Mouse (Mus musculus) right cerebral cortex, postnatal 25 days (tissue): ENCODE data around the gene Kcnh5.

Experiments used
- DNase-seq: peaks from one replicate; pipeline ENCODE4 v3.0.0; 2022

Gene Kcnh5

DNA sequence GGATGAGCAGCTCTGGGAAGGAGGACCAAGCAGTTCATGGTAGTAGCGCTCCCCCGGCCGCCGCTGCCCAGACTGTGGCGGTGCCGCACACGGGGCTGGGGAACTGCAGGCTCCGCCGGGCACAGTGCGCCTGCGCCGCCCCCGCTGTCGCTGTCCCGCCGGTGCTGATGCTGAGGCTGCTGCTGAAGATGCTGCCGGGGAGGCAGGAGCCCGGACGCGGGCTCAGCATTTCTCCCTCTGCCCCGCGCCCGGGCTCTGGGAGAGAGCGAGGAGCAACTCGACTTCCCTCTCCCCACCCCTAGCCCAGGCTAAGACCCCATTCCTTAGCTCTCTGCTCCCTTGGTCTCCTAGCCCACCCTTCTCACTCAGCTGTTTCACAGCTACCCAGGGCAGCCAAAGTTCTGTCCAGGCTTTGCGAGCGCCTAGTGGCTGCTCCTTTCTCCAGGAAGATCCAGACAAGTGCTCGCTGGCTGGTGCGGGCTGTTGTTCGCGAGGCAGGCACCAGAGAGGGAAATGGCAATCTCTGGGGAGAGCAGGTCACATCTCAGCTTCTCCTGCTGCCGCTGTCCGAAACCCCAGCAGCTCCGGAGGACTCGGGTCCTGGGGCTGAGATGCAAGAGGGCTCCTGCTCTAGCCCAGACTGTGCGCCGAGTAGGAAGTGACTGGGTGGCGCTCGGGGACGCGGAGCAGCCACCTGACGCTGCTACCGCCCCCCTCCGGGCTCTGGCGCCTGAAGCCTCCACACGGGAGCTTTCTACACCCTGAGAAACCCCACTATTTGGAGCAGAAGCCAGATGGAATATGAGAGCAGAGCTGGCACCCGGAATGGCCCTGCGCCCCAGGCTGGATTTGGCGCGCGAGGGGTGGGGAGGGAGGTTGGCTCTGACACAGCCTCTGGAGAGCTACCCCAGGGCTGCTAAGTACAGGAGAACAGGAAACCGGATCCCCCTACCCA lies at the start of gene Kcnh5:
Kcnh5 (minus strand) TSS at position 642 of the 955 bp plus-strand sequence.
- peak; percentile 75 for DNase-seq

DNA sequence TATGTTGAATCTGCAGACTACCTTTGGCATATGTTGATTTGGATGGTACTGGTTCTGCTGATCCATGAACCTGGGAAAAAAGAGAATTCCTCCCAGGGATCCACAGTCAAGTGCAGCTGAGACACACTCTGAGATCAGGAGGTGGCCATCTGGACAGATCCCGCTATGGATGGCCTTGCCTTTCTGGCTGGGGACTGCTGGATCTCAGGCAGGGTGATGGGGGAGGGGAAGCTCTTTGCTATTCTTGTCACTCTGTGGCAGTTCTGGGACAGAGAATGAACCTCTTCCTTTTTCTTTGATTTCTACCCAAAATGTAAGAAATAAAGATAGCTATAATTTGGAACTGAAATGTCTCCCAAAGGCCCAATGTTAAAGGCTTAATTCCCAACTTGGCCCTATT lies 46.8 kb upstream of the Kcnh5 start:
- DNase-seq: no peak

DNA sequence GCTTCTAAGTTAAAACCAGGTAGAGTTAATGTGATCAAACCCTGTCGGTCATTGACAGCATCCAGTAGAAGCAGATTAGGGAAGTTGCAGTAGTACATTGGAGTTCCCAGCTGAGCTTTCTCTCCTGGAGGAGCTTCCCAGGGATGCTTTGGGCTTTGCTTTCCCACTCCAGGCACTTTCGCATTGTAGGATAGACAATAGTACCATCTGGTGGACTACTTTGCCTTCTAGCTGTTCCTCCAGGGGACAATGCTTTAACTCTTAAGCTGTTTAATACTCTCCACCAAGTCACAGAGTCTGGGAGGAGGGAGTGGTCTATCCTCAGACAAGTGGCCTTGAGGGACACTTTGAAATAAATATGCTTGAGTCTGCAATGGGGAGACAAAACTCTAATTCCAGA lies 12.3 kb upstream of the Kcnh5 start:
- DNase-seq: no peak

DNA sequence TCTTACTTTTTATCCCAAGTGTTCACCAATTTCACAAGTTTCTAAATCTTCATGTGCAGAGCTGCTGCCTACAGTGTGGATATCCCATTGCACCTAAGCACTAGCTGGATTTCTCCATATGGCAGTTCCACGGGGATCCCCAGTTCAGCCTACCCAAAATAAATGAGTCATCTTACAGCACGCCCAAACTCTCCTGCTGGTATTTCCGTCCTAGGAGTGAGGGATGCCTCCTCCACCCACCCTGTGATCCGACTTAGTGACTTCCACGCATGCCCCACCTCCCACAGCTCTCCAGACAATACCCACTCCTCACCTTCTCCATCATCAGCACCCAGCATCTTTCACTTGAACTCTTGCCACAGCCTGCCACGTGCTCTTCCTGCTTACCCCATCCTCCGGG lies 5.5 kb upstream of the Kcnh5 start:
- peak; percentile 68 for DNase-seq

DNA sequence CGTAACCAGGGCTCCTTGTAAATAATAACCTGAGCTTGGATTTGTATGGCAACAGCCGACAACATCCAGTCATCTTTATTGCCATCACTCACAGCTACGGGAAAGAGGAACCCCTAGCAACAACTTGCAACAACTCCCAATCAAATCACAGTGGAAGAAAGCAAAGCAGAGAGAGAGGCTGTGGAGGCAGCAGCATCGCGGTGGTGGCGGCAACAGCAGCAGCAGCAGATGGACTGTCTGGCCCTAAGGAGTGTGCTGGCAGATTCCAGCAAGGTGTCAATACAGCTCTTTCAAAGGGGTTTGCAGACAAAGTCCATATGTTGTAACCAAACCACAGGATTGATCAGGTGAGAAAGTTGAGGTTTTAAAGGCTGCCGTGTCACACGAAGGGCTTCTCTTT lies 2.4 kb upstream of the Kcnh5 start:
- DNase-seq: peak; percentile 30

DNA sequence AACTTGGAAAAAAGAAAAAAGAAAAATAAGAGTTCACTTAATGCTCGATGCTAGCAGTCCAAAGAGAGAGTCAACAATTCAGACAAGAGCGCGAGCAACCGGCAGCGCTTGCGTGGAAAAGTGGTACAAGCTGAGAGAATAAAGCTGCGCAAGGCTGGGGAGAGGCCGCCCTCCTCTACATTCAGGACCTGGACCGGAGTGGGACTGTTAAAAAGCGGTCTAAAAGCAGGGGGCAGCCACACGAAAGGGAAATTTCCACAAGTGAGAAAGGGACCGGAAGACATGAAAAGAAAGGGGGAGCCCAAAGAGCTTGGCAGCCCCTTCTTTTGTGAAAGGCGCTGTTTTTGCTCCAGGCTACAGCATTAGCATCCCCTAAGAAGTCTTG lies 506 bp upstream of the Kcnh5 start:
- DNase-seq: peak; percentile 14

DNA sequence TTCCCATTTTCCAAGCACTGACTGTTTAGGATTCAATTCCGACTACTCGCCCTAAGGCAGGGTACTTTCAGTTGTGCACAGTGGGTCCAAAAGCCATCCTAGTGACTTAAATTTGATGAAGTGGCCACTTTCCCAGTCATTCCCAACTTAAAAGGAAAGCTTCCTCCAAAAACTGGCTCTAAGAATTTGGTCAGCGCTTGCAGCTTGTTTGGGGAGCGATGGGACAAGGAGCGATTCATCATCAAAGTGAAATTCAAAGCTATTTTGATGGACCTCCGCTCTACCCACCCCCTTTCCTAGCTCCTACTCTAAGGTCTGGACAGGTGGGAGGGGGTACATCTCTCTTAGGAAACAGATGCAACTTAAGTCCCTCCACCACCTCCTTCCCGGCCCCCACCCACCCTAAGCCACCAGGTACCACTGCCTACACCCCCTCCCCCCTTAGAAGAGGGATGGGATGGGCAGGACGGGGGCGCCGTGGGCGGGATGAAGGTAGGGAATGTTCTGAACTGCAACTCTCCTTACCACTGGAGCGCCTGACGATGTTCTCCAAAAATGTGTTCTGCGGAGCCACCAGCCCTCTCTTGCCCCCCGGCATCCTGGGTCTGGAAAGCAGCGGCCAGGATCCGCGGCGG lies 1.1 kb downstream of the Kcnh5 start:
- DNase-seq: no peak

DNA sequence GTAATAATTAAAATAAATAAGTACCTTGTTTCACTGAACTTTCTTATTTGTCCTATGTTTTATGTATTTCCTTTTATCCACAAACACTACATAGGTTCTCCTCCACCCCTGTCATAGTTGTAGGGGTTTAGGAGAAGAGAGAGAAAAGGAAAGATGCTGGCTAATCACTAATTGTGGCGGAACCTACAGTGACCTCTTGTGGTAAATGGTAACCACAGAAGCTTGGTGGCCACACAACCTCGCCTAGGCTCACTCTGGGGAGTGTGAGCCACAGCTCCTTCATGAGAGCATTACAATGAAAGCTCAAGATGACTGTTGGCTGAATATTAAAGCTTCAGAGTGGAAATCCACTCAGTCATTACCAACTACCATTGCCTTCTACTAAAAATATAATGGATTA lies 6.2 kb downstream of the Kcnh5 start:
- no peak for DNase-seq

DNA sequence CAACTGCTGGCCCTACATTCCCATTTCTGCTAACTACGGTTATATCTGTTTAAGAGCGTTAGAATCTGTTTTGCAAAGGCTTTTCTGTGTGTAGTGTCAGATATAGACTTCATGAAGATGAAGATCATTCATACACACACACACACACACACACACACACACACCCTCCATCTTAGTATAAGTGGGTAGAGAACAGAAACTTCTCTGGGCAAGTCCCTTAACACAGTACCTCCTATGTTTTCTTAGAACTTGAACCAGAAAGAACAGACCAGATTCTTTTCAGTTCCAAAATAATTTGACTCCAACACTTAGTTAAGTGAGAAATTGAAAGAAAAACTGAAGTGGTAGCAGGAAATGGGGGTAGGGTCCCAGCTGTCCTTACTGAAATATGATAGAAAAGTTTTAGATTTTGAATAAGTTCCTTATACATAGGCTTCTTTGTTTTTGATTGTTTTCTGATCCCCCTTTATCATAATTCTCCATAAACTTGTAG lies 24.0 kb downstream of the Kcnh5 start:
- DNase-seq: no peak

DNA sequence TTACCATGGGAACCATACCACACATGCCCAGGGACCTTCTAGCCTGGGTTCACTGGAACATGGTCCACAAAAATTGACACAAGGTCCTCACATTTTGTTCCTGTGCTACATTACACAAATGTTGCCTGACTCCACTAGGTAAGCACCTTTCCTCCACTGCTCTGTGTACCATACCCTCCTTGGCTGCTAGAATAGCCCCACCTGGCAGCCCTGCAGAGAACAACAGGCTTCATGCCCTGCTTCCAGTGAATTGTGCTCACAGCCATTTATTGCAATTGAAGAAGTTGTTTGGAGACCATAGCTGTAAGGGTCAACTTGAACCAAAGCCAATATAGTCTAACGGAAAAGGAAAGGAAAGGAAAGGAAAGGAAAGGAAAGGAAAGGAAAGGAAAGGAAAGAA lies 37.3 kb downstream of the Kcnh5 start:
- no peak for DNase-seq

DNA sequence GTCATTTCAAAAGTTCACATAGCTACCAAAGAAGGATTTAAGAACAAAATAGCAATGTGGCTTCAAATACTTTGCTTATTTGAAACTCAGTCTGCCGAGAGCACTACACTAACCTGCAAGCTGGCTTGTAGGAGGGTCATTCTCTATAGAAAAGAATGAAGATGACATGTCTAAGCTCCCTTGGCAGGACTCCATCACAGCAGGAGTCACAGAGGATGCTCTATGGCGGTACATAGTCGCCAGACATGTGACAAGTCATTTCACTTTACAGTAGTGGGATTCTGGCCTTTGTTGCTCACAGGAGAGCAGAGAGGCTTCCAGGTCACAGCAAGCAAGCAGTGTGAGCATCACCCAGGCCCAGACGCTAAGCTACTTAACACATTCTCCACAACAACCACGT lies 85.2 kb downstream of the Kcnh5 start:
- no peak for DNase-seq

DNA sequence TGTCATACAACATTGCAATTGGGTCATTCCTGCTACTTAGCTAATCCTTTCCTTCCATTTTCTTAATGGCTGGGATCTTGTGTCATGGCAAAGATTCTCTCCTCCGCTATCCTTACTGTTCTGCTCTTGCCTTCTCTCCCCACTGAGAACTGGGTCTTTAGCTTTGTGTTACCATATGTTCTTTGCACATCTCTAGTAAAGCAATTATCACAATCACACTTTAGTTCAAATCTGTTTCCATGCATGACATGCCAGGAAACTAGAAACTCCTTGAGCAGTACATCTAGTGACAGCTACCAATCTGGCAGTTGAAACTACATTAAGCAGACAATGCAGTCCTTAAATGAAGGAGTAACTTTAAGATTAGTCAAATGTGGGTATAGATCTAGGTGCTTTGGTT lies 86.2 kb downstream of the Kcnh5 start:
- DNase-seq: no peak

DNA sequence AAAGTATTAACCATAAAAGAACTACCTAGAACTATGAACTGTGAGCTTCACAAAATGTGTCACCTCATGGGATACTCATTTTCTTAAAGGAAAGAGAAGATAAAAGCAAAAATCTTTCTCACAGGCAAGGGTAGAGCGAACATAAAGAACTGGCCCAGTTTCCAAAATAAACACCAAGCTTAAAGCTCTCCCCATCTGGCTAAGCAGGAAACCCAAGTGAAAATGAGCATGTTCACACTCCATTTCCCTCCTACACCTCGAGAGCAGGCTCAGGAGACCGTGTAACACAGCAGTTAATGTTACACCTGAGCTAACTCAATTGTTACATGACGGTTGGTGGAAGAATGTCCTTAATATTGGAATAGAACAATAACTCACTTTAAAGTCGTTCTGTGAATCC lies 100.0 kb downstream of the Kcnh5 start:
- DNase-seq: no peak

DNA sequence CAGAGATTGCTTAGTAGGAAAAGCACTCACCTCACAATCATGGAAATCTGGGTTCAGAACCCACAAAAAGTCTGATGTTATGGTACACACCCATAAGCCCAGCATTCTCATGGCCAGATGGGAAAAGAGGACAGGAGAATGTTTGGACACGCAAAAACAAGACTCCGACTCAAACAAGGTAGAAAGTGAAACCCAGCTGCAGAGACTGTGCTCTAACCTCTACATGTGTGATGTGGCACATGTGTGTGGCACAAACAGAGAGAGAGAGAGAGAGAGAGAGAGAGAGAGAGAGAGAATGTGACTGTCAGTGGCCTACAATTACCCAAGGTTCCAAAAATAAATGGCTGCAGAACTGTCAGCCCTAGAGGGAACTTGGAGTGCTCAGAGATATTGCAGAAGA lies 106.1 kb downstream of the Kcnh5 start:
- no peak for DNase-seq

DNA sequence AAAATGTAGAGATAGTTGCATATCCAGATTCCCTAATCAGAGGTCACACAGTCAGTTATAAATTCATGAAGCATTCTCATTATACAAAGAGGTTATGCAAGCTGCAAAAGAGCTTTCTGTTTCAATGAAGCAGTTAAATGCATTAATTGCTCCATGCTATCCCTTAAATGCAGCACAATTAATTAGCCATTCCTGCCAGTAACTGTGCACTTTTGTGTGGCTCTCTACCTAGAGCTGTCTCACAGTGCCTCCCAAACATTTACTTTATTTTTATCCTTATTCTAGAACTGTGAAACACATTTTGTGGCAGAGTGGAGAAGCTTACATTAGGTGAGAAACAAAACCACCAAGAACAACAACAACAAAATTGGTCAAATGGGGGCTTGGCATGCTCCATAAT lies 114.6 kb downstream of the Kcnh5 start:
- DNase-seq: no peak

DNA sequence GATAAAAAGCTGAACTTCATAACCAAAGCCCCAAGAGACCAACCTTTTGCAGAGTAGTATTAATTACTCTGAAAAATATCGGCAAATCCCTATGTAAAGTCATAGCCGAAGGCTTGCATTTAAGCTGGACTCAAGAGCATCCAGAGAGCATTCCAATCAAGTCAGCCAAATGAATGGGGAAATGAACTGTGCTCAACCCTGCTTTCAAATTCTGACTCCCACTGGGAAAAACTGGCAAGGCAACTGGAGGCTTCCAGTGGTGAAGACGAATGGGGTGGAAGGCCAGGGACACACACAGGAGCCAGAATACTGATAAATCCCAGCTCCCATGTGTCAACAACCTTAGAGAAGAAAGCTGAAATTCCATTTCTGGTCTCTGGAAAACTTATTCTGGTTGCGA lies 115.4 kb downstream of the Kcnh5 start:
- no peak for DNase-seq

DNA sequence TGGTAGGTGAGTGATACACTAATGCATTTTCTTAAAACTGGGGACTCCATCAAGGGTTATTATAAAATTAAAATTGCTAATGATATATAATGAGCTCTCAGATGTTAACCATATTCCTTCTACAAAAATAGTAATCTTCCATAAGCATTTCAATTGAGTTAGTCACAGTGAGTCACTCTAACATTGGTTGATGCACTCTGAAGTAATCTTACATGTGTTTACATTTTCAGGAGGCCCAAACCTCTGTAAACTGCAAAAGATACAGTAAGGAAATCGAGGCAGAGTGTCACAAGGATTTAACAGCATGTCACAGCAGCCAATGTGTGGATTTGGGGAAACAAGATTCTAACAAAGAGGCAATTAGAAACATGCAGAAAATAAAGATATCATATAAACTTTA lies 123.4 kb downstream of the Kcnh5 start:
- DNase-seq: no peak

DNA sequence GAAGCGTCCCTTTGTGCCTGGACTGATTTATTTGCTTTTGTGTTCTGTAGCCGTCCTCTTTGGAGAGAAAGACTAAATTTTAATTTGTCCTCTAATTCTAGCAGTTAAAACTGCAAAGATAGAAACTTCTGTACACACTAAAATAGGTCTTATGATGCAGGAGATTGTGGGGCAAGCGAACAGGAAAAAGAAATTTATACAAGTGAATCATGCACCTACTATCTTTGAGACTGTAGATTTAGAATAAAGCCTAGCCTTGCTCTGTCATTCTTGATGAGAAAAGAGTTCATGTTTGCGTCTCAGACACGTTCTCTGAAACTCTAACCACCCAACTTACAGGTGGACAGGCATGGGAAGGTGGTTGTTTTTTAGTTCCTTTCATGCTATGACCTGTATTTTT lies 140.4 kb downstream of the Kcnh5 start:
- DNase-seq: no peak

DNA sequence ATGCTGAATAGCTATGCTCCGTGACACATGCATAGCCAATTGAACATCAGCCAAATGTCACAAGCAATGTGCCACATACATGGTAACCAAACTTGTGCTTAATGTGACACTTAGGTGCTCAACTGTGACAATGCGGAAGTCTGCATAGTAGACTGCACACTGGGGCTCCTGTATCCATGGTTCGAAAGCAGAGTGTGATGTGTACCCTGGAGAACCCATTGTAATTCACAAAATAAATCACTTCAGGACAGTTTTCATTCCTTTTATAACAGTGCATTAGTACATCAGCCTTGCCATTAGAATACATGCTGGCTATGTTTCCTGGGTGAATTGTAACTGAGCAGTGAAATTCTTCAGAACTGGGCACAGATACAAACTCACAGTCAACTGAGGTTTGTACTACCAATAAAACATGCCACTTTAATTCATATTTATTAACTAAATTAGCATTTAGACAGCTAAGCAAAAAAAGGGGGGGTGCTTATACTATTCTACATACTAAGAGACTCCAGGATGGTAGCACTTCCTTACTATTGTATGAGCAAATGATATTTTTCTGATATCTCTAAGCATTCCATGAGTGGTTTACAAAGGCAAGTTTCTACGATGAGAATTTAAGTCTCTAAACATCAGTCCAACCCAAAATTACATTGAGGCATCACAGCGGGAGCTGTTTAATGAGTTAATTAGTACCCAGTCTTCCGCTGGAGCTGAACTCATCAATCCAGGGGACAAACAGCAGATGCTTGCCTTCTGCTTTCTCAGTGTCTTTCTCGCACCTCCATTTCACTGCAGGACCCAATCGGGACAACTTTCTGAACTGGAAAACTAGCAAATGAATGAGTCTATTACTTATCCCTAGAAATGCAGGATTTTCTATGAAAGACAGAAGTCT lies 144.9 kb downstream of the Kcnh5 start:
- DNase-seq: no peak

DNA sequence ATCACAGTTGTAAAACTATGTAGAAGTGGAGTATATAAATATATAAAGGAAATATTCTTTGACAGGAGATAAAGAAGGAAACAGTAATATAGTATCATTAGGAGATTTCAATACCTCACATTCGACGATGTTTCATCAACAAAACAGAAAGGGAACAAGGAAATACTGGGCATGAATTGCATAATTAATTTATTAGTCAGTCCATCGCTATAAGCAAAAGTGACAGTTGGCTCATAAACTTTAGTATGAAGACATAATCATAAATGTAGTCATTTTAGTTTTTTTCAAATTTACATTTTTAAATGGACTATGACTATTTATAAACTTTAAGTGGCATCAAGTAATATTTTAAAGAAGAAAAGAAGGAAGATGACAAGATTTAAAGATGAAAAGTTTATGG lies 205.9 kb downstream of the Kcnh5 start:
- DNase-seq: no peak

DNA sequence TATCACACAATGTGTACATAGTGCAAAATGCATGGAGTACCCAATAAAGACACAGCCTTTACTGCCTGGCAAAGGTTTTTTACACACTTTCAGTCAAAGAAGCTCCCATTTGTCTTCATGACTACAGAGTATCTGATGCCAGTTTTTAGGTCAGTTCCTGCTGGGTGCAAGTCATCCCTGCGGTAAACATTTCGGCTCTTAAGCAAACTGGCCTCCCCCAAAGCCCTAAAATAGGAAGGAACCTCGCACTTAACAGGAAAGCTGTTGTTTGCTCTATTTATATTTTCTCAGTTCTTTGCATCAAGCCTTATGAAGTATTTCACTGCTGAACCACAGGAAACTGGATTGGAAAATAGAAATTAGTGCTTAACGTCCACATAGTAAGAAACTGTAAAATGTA lies 207.7 kb downstream of the Kcnh5 start:
- no peak for DNase-seq

DNA sequence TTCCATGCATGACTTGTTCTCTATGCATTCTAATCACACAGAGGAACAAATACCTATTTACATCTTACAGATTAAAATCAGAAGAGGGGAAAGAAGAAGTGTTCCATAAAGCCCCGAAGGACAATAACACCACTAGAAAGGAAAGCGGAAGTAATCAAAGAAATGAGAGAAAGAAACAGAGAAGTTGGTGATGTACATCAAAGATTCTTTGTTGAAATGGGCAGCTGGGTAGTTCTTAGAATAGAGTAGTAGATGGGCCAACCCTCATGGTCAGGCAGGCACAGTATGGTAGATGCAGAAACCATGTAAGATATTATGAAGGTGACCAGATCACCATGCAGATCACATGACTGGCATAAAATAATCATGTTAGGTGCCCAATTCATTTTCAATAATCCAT lies 210.9 kb downstream of the Kcnh5 start:
- no peak for DNase-seq

DNA sequence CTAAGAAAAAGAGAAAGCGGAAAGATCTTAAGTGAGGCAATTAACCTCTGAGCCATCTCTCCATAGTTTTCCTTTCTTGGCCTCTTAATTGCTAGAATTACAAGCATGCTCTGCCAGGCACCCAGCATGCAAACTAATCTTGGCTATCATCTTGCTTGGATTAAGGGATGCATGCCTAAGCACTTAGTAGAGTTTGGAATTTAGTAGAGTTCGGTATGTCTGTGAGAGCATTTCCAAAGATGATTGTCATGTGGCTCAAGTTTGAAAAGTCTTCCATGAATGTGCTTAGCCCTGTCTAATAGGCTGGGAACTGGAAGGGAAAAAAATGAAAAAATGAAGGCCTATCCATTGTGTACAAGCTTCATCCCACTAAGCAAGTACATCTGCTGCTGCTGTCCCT lies 224.5 kb downstream of the Kcnh5 start:
- DNase-seq: no peak
